Mouse (Mus musculus): Measurements from ENCODE around the gene Sipa1l1. TPM values are rescaled to one million over a fixed set of nuclear protein-coding genes. Genes with fewer than 3 reads are reported as not detected.

Gene Sipa1l1
- total RNA-seq, 2 experiments from 2014 or later, result 26.9 to 29.9 TPM

DNA sequence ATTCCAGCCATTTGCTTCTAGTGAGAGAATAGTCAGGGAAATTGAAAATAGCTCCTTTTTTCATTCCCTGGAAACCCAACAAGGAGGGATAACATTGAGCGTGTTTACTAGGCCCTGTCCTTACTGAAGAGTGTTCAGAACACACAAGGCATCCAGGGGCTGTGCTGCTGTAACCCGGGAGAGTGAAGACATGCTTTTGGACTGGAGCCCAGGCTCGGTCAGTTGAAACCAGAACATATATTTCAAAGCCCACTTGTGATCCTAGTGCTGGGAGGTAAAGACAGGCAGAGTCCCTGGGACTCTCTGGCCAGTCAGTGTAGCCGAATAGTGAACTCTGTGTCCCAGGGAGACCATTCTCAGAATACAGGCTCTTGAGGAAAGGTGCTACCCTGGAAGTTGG is 68.8 kb downstream of the Sipa1l1 start:
- no peak for ATAC-seq (replicated peaks; ENCODE audit: poor library complexity)

DNA sequence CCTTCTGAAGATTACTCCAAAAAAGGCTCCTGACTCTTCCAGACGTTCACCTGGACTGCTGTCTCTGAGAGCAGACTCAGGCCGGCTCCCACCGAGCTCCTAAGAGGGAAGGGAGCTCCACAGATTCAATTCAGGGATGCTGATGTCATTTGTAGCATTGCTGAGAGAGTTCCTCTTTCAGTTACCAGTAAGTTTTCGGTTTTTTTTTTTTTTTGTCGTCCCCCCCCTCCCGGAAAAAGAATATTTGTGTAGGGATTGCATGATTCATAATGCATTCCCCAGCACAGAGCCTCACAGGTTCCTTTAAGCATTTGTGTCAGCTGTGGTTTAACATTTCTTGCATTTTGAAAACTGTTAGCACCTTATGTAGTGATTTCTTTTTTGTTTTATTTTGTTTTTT is 71.6 kb downstream of the Sipa1l1 start:
- peak; percentile 16; the same call in 1 of the 2 replicates for ATAC-seq (replicated peaks; ENCODE audit: poor library complexity)

DNA sequence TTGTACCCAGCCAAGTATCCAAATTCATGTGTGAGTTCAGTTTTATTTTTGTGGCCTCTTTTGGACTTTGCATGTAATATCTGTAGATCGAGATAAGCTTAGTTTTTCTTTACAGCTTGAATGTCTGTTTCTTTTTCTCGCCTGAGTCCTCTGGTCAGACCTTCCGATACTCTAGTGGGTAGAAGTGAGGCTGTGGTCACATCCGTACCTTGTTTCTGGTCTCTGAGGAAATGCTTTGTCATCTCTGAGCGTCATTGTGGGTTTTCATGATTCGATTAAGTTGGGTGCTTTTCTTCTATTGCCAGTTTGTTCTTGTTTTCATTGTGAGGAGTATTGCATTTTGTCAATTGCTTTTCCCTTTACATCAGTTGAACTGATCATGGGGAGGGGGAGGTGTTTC is 76.1 kb downstream of the Sipa1l1 start:
- peak; percentile 72 for ATAC-seq (replicated peaks; ENCODE audit: poor library complexity)

DNA sequence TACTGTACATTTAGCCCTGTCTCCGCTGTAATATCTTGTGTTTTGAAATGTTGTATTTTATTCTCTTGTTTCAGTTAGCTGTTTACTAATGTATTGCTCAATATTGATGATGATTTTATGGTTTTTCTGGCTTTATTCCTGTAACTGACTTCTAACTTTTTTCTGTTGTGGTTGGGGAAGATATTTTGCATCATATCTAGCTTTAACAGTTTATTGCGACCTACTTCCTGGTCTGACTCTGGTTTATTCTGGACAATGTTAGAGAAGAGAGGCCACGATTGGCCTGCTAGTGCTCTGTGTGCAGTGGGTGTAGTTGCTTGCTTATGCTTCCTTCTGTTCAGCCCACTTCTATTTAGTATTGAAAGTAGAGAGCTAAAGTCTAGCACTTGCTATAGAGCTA is 77.3 kb downstream of the Sipa1l1 start:
- peak; percentile 62 for ATAC-seq (replicated peaks; ENCODE audit: poor library complexity)

DNA sequence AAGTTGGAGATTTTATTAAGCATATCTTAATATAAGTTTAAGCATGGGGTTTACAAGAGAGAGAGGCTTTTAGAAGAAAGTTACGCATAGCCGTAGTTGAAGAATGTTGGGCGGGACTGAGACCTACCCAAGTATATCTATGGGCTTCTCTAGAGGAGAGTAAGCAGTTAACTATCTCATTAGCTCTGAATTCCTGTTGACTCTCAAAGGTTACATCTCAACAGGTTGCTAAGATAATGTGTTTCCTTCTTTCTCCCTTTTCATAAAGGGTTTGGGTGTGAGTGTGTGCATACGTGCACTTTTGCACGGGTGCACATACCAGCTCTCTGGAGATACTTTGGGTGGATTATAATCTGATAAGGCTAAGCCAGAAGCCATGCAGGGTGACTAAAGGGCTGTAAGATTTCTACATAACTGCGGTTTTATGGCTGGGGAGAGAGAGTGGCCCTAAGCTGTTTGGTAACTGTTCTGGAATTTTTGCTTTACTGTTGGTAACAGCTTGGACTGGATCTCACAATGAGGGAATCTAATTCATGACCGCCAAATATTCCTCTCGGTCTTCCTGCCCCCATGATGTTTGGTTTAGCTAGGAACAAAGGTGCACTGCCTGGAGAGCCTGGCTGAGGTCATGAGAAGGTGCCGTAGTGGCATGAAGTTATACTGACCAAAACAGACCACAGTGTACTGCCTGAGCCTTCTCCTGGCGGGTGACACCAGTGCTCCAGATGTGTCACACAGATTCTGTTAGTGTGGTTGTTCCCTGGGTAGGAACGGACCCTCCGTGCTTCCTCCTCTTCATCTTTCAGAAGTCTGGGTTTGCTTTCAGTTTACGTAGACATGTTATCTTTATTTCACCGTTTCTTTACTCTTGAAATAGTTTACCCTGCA is 78.5 kb downstream of the Sipa1l1 start:
- peak; percentile 33 for ATAC-seq (replicated peaks; ENCODE audit: poor library complexity)

DNA sequence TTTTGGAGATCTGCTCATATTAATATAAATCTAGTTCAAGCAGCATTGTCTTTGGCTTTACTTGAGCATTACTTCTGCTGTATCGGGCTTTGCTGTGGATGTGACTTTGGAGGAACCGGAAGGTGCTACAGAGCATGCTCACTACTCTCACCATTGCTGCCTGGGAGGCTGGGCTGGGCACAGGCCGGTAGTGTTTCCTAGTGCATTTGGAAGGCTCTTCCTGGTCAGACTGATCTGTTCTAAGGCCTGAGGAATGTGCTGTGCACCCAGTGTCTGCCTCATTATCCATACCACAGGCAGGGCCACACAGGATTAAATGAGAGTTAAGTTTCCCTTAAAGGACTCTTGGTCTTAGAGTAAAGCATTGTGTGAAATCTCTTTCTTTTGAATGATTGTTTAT is 79.4 kb downstream of the Sipa1l1 start:
- no peak for ATAC-seq (replicated peaks; ENCODE audit: poor library complexity)

DNA sequence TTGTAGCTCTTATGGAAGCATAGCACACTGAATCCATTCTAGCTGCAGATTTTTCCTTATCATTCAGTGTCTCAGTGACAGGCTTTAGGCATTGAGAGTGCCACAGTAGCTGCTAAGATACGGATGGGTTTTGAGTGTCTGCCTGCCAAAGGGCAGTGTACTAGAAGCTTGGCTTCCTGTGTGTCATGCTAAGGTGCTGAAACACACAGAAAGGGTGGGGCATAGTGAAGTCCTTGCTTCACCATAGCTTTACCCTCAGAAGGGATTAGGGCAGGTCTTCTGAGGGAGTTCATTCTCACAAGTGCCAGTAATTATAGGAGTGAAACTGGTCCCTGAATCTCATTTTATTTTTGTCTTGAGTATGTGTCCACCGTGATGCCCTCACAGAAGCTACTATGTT is 82.2 kb downstream of the Sipa1l1 start:
- no peak for ATAC-seq (replicated peaks; ENCODE audit: poor library complexity)

DNA sequence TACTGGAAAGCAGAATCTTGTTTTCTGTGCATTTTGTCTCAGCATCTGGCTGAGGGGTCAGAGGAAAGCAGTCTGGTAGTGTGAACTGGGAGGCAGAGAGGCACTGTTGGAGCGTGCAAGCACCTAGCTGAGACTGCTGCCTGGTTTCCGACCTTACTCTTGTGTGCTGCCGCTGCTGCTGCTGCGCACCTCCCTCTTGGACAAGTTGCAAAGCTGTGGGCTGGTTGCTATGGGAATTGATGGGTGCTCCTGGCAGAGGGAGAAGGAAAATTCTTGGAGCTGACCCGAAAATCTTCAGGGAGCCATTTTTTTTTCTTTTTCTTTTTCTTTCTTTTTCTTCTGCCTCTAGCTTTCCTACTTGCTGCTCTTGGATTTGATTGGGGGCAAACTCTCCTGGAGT is 85.0 kb downstream of the Sipa1l1 start:
- no peak for ATAC-seq (replicated peaks; ENCODE audit: poor library complexity)

DNA sequence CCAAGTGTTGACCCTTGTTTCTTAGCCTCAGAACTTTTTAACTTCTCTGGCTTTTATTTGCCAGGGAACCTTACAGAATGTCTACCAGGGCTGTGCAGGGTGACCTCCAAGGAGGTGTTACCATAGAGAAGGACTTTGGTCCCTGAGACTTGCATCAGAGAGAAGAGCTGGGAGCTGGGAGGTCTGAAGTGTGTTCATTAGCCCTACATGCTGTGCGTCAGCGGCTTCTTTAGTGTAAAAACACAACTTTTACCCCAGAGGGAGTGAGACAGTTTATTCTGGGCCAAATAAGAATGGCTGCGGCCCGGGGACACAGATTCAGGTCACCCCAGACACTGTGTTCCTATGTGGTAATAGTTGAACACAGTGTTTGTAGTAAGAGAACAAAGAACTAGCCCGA is 86.9 kb downstream of the Sipa1l1 start:
- no peak for ATAC-seq (replicated peaks; ENCODE audit: poor library complexity)

DNA sequence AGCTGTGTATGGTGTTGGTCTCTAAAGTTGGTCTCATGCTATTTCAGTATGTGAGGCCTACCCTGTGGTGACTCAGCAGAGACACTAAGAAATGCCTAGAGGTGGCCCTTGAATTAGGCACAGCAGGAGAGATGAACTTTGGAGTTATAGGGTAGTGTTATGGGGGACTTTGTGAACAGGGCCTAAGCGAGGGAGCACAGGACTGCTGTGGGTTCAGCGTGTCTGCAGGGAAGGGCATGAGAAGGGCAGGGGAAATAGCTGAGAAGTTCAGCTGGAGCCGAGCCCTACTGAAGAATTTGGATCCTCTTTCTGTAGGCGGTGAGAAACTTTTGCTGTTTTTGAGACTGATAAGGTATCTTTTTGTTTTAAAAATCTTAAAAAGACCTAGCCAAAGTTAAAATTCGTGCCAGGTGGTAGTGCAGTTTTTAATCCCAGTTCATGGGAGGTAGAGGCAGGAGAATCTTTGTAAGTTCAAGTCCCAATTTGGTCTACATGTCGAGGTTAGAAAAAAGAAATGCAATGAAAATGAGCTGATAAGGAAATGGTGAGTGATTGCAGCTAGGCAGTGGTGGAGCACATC is 87.9 kb downstream of the Sipa1l1 start:
- ATAC-seq (replicated peaks; ENCODE audit: poor library complexity), result peak; percentile 39

DNA sequence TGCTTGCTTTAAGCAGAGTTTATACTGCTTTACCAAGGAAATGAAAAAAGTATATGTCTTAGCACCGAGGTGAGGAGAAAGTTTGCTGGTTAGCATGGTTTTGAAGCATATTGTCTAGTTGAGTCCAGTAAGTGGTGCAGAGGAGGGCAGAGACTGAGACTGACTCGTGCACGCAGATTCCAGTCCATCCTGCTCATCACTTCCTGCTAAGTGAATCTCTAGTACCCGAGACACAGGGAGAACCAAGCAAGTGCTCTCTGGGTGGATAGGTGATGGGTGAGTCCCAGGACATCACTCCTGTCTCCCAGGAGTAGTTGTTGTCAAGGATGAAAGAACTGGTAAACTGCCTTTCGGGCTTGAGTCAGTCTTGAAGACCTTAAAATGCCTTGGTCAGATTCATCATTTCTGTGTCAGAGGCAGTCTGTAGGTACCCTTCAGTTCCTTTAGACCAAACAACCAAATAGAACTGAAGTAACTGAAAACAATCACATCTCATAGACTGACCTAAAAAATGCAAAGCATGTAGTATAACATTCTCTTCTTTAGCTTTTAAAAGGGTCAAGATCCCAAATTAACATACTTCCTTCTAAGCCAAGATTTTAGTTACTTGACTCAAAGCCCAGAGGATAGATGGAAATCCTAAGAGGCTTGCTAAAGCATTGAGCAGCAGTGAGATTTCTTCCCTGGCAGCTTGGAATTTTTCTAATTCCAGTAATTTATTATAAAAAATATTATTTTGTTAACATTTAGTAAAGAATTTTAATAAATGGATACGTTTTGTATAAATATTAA is 89.1 kb downstream of the Sipa1l1 start:
- no peak for ATAC-seq (replicated peaks; ENCODE audit: poor library complexity)

DNA sequence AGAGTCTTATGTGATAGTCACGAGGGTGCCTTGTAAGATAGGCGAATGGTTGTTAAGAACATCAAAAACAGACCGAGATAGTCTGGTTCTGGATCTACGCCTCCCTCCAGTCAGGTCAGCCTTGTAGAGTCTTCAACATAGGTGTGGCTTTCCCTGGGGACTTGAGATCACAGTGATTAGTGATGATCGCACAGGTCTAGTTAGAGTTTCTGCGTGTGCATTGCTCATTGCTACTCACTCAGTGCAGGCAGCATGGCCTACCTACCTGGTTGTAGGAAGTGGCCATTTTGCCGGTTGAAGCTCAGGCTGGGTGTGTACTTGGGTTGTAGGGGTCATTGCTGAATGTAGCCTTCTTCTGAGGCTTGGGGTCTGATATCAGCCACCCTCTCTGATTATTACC is 94.3 kb downstream of the Sipa1l1 start:
- ATAC-seq (replicated peaks; ENCODE audit: poor library complexity), result no peak

DNA sequence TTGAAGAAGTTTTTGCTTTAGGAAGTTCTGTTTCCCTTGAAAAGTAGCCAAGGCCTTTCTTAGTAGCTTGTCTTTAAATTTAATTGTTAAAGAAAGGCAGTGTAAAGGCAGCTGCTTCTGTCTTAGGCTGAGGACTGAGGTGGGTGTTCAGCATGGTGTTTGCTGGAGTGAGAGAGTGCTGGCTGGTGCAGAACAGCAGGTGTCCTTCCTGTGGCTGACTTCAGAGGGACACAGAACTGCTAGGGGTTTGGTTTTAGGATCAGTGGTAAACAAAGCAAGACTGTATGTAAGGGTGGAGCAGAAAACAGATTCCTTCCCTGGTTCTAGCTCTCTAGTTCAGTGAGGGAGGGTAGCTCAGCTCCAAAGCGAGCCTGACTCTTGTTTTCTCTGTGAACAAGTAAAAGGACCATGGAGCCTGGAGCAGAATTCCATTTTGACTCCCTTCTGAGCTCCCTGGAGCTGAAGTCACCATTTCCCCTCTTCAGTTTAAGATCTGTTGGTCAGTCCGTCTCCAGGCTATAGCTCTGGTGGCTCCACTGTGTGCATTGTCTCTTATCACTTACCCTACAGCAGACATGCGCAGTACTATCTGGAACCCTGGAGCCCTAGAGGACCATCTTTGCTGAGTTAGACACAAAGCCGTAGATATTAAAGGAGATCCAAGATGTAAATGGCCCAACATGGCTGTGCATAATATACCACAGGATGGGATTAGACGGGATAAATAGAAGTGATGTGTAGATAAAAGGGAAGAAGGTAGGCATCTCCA is 95.1 kb downstream of the Sipa1l1 start:
- peak; percentile 61 for ATAC-seq (replicated peaks; ENCODE audit: poor library complexity)

DNA sequence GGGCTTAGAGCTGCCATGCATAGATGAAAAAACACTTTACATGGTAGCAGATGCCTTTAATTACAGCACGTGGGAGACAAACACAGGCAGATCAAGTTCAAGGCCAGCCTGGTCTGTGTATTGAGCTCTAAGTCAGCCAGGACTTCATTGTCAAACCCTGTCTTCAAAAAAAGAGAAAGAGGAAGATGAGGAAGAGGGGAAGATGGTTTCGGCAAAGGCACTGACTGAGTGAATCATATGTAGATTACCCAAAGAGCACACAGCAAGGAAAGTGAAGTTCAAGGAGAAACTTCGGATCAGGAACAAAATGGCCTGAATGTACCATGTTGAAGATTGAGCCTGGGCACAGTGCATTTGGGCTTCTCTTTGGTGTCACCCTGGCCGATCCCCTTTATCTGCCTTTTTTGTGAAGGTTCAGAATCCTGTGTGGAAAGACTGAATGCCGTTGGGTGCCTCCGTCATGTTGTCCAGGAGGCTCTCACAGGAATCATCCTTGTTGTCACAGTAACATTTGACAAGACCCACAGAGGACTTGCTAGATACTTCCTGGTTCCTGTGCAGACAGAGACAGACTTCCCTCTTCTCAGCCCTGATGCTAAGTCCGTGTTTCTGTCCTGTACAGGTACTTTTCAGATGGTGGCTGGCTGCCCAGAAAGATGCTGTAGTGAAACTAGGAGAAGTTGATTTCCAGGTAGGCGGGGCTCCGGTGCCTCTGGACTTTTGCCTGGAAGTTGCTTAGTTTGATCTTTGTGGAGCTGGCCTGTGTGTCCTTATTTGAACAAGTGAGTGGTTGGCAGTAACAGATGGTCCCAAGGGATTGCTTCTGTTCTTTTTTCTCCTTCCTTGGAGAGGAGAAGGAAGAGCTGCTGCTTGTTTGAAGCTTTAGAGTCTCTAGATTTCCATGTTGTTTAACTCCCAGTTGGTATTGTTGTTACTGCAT is 96.5 kb downstream of the Sipa1l1 start:
- ATAC-seq (replicated peaks; ENCODE audit: poor library complexity), result peak; percentile 52

DNA sequence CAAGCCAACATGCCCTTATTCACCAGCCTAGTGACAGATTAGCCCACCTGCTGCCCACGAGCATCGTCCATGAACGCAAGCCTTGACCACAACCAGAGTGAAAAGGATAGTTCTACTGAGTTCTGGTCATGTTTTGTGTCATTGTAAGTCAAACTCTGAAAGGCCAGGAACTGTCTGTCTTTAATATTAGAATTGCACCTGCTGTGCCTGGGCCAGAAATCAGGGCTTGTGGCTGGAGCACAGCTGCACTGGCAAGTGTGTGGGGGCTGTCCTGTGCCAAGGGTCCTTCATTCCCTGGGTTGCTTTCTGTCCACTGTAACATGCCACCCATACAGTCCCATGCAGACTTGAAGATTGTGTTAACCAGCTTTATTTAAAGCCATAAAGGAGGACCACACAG is 102.3 kb downstream of the Sipa1l1 start:
- no peak for ATAC-seq (replicated peaks; ENCODE audit: poor library complexity)

DNA sequence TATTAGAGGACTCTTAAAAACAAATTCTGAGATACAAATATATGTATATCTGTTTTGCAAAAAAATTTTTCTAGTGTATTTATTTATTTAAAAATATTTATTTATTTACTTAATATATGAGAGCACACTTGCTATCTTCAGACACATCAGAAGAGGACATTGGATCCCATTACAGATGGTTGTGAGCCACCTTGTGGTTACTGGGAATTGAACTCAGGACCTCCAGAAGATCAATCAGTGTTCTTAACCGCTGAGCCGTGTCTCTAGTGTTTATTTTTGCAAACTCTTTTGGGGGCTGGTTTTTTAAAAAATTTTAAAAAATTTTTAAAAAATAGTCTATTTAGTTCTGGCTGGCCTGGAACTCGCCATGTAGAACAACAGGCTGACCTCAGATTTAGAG is 104.4 kb downstream of the Sipa1l1 start:
- no peak for ATAC-seq (replicated peaks; ENCODE audit: poor library complexity)

DNA sequence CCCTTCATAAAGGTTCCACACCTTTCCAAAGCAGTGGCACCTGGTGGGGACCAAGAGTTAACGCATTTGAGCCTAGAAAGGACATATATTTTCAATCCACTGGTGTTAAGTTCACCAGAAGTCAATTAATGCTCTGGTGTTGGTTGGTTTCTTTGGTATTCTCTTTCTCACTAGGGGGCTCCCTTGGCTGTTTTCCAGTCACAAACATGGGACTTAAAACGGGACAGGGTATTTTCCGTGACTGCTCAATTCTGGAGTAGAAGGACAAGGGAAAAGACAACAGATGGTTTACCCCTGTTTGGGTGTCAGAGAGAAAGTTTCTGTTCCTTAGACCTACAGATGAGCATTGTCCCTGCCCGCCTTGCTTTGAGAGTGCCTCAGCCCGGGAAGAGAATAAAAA is 105.5 kb downstream of the Sipa1l1 start:
- ATAC-seq (replicated peaks; ENCODE audit: poor library complexity), result no peak

DNA sequence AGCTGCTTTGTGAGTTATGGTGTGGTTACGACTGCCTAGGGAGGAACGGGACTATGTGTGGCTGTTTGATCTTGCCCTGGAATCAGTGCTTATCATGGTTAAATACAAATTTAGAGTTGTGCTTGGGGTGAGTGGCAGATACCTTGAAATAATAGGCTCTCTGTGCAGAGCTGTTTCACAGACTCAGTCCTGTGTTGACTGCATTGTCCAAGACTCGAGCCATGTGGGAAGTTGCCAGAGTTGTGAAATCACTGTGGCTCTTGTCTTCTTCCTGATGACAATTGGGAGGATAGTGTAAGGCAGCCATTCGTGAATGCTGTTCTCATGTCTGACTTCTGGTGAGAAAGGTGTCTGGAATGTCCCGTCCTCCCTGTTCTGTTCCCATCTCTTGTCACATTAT is 106.6 kb downstream of the Sipa1l1 start:
- peak; percentile 87 for ATAC-seq (replicated peaks; ENCODE audit: poor library complexity)

DNA sequence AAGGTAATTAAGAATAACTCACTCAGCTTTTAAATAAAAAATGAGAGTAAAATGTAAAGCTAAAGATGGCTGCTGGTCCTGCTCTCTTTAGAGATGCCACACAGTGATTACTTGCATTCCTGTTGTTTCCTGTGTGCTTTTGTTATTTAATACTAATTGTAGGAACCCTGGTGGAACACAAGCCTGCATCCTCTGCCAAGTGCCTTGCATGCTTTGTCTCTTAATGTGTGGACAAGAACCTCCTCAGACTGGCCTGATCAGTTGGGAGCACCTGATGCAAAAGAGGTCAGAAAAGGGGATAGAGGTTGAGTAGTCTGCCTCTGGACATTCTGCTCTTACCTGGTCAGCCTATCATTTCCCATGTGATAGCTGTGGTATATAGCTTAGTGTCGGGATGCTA is 107.5 kb downstream of the Sipa1l1 start:
- no peak for ATAC-seq (replicated peaks; ENCODE audit: poor library complexity)

DNA sequence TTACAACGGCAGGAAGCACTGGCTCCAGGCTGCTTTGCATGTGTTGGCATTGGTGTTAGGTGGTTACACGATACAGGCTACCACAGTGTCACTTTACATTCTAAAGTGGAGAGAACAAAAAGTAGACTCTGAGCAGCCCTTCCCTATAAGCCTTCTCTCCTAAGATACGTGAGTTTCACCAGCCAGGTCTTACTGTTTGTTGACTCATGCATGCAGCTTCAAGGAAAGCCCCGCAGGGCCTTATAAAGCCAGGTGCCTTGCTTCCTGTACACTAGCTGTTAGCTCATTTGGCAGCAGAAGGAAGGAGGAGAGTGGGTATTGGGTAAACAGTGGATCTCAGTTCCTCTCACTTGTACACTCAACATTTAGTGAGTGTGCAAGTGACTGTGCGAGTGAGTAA is 115.5 kb downstream of the Sipa1l1 start:
- peak; percentile 68 for ATAC-seq (replicated peaks; ENCODE audit: poor library complexity)
